8 mouse cellular contexts compared by ENCODE assay signal in the genomic region with DNA sequence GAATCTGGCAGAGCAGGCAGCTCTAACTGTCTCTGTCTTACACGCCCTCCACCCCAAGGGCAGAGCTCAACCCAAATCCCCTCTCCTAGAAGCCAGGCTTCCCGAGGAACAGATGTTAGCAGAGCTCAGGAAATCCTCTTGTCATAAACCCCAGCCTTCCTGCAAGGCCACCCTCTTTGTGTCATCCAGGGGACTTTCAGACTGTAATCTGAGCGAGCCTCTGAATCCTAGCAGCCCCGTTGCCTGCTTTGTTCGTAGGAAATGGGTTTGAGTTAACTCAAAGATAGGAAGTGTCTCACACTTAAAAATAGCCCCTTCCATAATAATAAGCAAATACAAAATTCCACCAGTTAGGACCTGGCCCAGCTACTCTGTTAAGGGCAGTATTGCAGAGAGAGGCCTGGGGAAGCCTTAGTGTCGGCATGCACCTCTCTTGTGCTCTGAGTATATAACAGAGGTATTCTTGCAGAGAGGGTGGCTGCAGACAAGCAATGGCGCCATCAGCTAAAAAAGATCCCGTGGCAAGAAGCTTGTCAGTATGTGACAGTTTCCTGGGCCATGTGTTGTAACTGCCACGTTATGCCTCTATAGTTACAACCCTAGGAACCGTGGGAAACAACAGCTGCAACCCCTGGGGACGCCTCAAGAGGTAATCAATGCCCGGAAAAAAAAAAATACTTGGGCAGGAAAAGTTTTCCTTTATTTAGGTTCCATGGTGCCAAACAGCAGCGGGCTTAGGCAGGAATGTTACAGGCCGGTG. TPM values are rescaled to one million over a fixed set of nuclear protein-coding genes. Genes with fewer than 3 reads are reported as not detected.
A peak's percentile ranks its signal among the peaks of the same experiment; 100 is the strongest.
DNase-seq lines count a peak whose midpoint lies in the region; ATAC-seq and TF ChIP-seq lines count a peak whose summit lies in the region.

No protein-coding gene starts in this region.

- H3K4me3 ChIP-seq in gastrocnemius, adult 2 months: peak overlapping the region; percentile 50
- no peak overlapping the region for H3K4me3 ChIP-seq in intestine, postnatal 0 days (ENCODE audit: low read depth, low read length)
- H3K4me3 ChIP-seq in midbrain, embryonic 12.5 days: no peak overlapping the region

- intact Hi-C loops in gastrocnemius, adult 2 months (cut with DNase I): no loop called here
- intact Hi-C loops in left cerebral cortex, postnatal 25 days (cut with DNase I): no loop called here

- no peaks in the 10 kb centered on the region for H3K27me3 ChIP-seq in intestine, postnatal 0 days (replicated peaks; ENCODE audit: control insufficient read depth, insufficient read depth, low read length)
- H3K27me3 ChIP-seq in midbrain, embryonic 12.5 days: no peaks in the 10 kb centered on the region

- ATAC-seq in common myeloid progenitor, adult 5-6 weeks (replicated peaks; ENCODE audit: low read depth, poor library complexity, severe bottlenecking): peak; percentile 45
- peak; percentile 48; the same call in 1 of the 2 replicates for ATAC-seq in intestine, postnatal 0 days
- no peak for ATAC-seq in midbrain, embryonic 12.5 days (ENCODE audit: low FRiP score, low read depth)

- H3K36me3 ChIP-seq in intestine, postnatal 0 days (ENCODE audit: control insufficient read depth, insufficient read depth): no peaks in the 10 kb centered on the region
- H3K36me3 ChIP-seq in midbrain, embryonic 12.5 days: no peaks in the 10 kb centered on the region

- peak overlapping the region; percentile 81 for H3K27ac ChIP-seq in gastrocnemius, adult 2 months
- peak overlapping the region; percentile 15 for H3K27ac ChIP-seq in intestine, postnatal 0 days (ENCODE audit: low read depth, low read length)
- 0 out of 2 replicates have a peak overlapping the region, but pooled peaks have one; percentile 6 for H3K27ac ChIP-seq in midbrain, embryonic 12.5 days (replicated peaks)

- peak overlapping the region; percentile 22; the same call in 1 of the 2 replicates for H3K4me2 ChIP-seq in intestine, postnatal 0 days (replicated peaks; ENCODE audit: low read depth)
- no peak overlapping the region for H3K4me2 ChIP-seq in midbrain, embryonic 12.5 days (replicated peaks)

- H3K4me1 ChIP-seq in intestine, postnatal 0 days (replicated peaks; ENCODE audit: control insufficient read depth, insufficient read depth, low read length): 0 out of 2 replicates have a peak, but pooled peaks cover 5% of the 10 kb centered on the region
- H3K4me1 ChIP-seq in midbrain, embryonic 12.5 days: peaks cover 18% of the 10 kb centered on the region

- DNase-seq in gastrocnemius, adult 2 months: no peak
- no peak for DNase-seq in gastrocnemius, adult 18-20 months (ENCODE audit: low spot score)
- DNase-seq in right cerebral cortex, postnatal 36 days (ENCODE audit: low spot score in 2 of 2): no peak
- DNase-seq in left cerebral cortex, postnatal 25 days (ENCODE audit: low spot score in 2 of 2): no peak
- DNase-seq in layer of hippocampus, adult 8-10 months (ENCODE audit: low spot score in 2 of 2): no peak

- 27% methylated on average over 14 of the region's 14 CpGs for WGBS in intestine, postnatal 0 days
- 28% methylated on average over 14 of the region's 14 CpGs for WGBS in midbrain, embryonic 12.5 days

- no peak overlapping the region for H3K9ac ChIP-seq in intestine, postnatal 0 days (ENCODE audit: low read depth, low read length)
- H3K9ac ChIP-seq in midbrain, embryonic 12.5 days (replicated peaks): no peak overlapping the region

- H3K9me3 ChIP-seq in intestine, postnatal 0 days (ENCODE audit: control insufficient read depth): no peaks in the 10 kb centered on the region
- no peaks in the 10 kb centered on the region for H3K9me3 ChIP-seq in midbrain, embryonic 12.5 days

- TF ChIP-seq CTCF in gastrocnemius, adult 2 months (IDR thresholded peaks at IDR 0.05): no peak
- no peak for TF ChIP-seq CTCF in intestine, postnatal 0 days (IDR thresholded peaks at IDR 0.05; ENCODE audit: low read depth)

RNA-seq across cellular contexts. Expression of gene Gm42791, which starts 17.1 kb away (rescaled TPM):
- total RNA-seq in gastrocnemius, adult 2 months (2021): 1 to 10 TPM; 2.8 to 5.1 TPM
- total RNA-seq in gastrocnemius, adult 18-20 months (2021): 1 to 10 TPM; 2.1 to 5.3 TPM
- total RNA-seq in common myeloid progenitor, adult 5-6 weeks (2017): not detected in 2 replicates
- not detected in 2 replicates for polyA plus RNA-seq in intestine, postnatal 0 days (2015; fragmentation: Nextera tagmentation; extraction: Ambion mirVana)
- 2.0 TPM in 1 of 2 replicates, not detected in the other for polyA plus RNA-seq in midbrain, embryonic 12.5 days (2016; fragmentation: Nextera tagmentation; extraction: Ambion mirVana)
- 10 to 100 TPM; 17.8 to 18.5 TPM for total RNA-seq in left cerebral cortex, postnatal 25 days (2021)
- total RNA-seq in layer of hippocampus, adult 8-10 months (2022): 10 to 100 TPM; 20.4 to 38.3 (median 34.6) TPM

RNA-seq across cellular contexts. Expression of gene Katnal1, which starts 48.8 kb away (rescaled TPM):
- total RNA-seq in gastrocnemius, adult 2 months (2021): 1 to 10 TPM; 4.2 to 5.6 TPM
- 1 to 10 TPM; 4.5 to 6.0 TPM for total RNA-seq in gastrocnemius, adult 18-20 months (2021)
- total RNA-seq in common myeloid progenitor, adult 5-6 weeks (2017): 9.1 and 10.6 TPM in 2 replicates
- 2.7 and 2.9 TPM in 2 replicates for polyA plus RNA-seq in intestine, postnatal 0 days (2015; fragmentation: Nextera tagmentation; extraction: Ambion mirVana)
- 37.0 and 39.7 TPM in 2 replicates for polyA plus RNA-seq in midbrain, embryonic 12.5 days (2016; fragmentation: Nextera tagmentation; extraction: Ambion mirVana)
- total RNA-seq in left cerebral cortex, postnatal 25 days (2021): 10 to 100 TPM; 67.0 to 73.5 TPM
- 10 to 100 TPM; 55.4 to 73.6 (median 64.1) TPM for total RNA-seq in layer of hippocampus, adult 8-10 months (2022)

Comparison
In these comparisons a context has a peak if more than half of its experiments do, and no peak if none do; other contexts are left out.
1. H3K27ac ChIP-seq: peak in every context shown above with its lines; median percentile 81 in gastrocnemius, adult 2 months; 15 in intestine, postnatal 0 days; 6 in midbrain, embryonic 12.5 days.